Mouse (Mus musculus) embryo, embryonic 10.5 days (tissue): ENCODE results near the gene Lamc1.
A peak's percentile ranks its signal among the peaks of the same experiment; 100 is the strongest.
"Not testable (repeated sequence)": the region's sequence is repeated elsewhere in the genome, so short reads cannot be mapped to it uniquely, and the experiment has no call there.

Experiments
- DNase-seq: peaks from one replicate; pipeline ENCODE4 v3.0.0-alpha.2; 2015; ENCODE audit warnings: low spot score

Gene Lamc1

DNA sequence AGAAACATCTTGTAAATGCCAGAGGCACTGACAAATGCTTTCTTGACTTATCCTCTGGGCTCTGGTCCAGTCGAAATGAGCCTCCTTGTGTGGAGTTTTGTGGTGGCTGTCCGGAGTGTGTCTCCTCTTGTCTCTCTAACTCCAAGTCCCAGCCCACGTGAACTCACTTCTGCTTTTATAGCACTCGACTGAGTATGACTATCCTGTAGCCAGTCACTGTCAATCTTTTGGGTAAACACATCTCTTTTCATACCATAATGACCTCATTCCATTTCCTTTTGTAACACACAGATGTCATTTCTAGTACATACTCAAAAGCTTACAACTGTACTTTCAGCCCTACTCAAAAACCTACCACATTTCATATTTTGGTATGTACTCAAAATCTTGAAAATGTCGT is 33.1 kb downstream of the Lamc1 start:
- not testable (repeated sequence) for DNase-seq

DNA sequence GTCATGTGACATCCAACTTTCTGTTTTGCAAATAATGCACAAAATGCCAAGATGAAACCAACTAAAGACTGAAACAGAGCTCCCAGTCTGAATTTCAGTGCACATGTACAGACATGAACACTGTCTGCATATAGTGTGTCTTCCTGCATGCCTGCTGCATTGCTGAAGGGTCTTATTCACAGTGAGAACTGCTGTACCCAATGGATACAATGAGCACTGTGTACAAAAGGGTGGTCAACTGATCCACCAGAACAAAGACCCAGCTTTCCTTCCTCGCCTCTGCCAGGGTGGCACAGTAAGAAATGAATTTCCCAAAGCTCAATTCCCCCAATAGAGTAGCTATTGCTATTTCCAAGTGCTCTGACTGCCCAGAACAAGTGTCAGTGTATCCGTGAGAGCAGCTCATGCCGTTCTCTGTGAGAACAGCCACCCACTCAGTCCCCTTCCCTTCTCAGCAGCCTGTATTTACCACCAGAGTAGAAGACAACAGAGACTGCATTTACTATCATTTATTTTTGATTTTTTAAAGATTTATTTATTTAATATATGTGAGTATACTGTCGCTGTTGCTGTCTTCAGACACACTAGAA is 34.7 kb downstream of the Lamc1 start:
- not testable (repeated sequence) for DNase-seq

DNA sequence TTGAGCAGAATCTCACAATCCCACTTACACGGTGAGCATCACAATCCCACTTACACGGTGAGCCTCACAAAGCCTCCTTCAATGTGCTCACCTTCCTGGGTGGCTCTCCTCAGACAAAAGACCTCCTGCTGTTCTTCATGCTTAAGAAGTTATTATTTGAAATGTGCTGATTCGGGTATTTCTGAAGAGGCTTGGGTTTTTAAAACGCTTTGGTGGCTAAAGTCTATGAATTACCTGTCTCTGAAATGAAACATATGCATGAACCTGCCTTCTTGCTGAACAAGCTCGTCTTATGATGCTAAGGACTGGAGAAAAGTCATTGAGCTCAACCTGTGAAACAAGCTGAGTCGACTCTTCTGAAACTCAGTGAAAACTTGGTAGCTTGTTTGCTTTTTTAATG is 36.6 kb downstream of the Lamc1 start:
- DNase-seq: no peak

DNA sequence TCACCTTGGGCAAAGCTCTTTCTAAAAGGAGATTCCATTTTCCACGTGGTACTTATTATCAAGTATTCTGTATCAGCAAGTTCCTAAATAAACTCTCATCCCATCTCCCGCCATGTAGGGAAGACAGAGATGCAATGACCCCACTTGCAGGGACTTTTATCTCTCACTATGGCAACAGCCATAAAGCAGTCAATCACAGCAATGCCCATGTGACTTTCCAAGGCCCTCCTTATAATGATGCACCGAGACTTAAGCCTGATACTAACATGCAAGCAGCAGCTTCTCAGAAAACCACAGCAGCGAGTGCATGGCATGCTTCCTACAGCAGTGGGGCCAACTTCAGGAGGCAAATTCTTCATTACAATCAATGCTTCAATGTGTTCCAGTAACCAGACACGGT is 39.7 kb downstream of the Lamc1 start:
- DNase-seq: no peak

DNA sequence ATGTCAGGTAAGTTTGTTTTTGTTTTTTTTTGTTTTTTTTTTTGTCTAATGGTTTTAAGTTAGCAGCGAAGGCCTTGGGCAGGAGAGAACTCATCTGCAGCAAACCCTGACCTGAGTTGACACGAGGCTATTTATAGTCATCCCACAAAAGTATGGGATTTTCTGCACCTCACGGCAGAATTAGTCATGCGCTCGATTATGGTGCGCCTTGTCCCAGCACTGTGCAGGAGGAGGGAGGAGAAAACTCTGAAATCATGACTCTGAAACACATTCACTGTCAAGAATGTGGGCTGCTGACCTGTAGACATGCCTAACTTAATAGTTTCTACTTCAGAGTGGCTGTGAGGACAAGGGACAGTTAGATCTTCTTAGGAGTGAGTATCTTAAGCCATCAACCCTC is 40.4 kb downstream of the Lamc1 start:
- DNase-seq: no peak

DNA sequence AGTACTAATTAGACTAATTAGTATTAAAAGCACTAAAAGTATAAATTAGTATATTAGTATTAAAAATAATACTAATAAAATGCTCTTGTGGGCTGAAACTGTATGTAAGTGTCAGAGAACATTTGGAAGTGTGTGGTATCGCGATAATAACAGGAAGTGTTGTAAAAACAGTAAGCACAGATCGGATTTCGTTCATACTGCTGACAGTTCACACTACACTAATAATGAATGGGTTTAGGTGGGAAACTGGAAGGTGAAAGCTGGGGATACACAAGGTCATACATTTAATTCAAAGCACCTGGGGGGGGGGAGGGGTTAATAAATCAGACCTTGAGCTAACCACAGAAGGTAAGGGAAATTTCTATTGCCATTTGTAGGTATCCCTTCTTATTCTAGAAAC is 41.2 kb downstream of the Lamc1 start:
- DNase-seq: peak; percentile 37

DNA sequence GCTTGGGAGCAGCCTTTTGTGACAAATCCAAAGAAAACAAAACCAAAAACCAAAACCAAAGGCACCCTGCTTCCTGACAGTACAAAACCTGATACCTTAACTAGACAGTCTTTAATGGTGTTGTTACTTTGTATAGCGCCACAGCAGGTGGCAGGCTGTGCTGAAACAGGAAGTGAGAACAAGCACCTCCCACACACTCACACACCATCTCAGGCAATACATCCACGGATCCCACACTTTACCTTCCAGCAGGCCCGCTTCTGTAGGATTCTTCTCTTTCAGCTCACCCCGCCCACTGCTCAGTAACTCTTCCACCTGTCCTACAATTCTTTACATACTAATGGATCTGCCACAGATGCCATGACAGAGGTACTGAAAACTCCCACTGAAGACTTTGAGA is 44.6 kb downstream of the Lamc1 start:
- DNase-seq: no peak

DNA sequence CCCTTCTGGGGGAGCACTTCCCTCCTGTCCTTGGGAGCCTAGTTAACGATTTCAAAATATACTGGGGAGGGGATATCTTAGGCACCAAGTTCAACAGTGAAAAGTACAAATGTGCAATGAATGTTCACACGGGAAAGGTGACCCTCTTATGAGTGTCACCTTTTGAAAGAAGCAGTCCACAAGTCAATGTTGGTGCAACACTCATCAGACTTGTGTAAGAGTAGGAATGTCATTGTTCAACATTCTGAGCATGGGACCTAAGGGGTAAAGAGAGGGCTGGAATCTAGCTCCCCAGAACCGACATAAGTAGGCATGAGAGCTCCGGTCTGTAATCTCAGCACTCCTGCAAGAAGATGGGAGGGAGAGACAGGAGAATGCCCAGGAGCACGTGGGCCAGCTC is 45.1 kb downstream of the Lamc1 start:
- no peak for DNase-seq

DNA sequence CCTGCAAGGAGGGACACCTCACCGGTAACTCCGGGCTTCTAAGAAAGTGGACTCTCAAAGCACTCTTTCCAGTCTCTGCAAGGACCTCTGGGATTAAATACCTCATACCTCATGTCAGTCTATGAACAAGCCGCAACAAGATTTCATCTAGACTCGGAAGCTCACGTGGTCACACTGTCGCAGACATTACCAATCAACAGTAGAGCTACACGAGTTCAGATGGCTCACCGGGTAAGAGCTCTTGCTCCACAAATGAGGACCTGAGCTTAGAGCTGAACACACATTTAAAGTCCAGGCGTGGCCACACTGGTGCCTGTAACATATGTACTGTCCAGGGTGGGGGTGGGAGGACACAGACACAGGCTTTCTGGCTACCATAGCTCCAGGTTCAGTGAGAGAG is 46.4 kb downstream of the Lamc1 start:
- no peak for DNase-seq

DNA sequence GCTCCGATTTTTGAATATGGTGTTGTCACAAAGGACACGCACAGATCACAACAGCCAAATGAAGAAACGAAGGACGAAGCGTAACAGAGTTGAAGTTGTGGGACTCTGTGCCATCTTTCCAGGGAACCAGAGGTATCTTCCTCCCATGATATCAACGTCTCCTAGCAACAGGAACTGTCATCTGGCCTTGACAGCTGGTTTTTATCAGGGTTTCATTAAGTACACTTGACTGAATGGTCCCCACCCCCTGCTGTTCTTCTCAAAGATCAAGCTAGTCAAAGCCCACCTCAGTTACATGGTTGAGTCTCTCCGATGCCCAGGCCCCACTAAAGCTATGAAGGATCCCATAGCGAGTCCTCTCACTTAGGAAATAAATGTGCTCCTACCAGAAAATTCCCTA is 47.4 kb downstream of the Lamc1 start:
- peak; percentile 46 for DNase-seq

DNA sequence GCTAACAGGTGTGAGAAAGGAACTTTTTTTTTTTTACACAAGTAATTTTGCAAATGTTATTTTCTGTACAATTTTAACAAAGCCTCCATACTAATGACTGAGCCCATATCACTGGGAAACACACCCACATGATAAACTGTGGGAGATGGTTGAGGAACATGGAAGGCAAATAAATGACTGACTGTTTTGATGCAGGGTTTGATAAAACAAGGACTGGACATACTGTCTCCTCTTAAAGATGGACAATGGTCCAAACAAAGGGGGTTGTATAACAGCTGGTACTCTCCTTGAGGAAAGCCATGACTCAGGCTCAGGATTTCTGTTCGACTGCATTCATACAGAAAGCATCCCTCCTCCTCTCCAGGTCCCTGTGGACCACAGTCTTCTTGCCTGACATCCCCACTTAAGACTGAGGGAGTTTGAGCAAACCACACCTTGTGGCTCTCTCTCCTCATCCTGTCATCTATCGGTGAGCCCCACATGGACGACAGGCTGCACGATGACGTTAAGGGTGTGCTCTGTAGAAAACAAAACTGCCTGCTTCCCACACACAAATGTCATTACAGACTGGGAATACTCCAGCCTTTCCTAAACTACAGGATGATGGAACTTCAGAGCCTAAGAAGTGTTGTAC is 50.1 kb downstream of the Lamc1 start:
- DNase-seq: no peak

DNA sequence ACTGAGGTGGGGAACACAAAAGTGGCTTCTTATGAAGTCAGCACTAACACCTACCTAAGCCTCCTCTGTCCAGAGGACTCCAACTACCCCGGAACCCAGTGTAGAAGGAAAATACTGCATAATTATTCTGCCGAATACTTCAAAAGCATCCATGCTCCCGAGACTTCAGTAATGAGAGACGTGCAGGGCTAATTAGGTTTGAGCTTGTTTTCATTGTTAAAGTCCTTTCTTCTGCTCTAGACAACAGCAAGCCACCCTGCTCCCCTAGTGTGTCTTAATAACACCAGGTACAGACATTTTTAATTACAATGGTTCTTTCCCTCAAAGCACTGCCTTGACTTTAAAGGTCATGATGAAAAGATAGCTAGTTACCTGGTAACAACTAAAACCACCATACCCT is 51.1 kb downstream of the Lamc1 start:
- no peak for DNase-seq

DNA sequence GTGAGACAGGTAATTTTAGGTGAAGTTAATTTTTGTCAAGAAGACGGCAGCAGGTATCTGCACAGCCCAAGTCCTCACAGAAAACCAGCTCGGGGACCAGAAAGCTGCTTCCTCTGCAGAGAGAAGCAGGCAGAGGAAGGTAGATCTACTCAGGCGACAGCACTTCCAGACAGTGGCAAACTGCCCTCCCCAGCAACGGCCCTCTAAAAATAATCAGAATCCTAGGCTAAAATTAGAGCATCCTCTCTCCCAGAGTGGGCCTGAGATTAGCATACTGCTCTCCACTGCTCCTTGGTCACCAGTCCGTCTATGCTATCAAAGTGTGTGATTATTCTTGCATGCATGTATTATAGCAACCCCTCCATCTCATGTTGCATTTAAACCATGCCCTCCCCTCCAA is 52.2 kb downstream of the Lamc1 start:
- no peak for DNase-seq

DNA sequence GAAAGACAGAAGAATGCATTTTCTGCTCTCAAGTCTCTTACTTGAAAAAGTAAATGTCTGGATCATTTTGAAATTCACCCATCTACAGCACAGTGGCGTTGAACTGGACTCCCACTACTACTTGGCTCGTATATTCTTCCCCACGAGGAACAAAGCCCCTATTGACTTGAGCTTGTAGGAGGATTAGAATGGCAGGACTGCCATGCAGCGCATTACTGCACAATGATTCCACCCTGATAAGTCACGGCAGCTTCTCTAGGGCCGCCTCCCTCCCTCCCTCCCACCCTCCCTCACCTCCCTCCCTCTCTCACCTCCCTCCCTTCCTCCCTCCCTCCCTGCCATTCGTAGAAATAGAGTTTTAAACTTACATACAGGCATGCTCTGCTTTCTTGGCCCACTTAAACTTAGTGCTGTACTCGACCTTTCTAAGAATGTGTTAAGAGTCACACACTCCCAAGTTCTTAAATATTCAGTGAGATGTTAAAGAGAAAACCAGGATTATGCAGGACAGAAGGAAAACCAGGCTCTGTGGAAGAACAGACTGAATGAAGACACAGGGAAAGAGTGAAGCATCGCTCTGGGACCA is 54.5 kb downstream of the Lamc1 start:
- DNase-seq: peak; percentile 35

DNA sequence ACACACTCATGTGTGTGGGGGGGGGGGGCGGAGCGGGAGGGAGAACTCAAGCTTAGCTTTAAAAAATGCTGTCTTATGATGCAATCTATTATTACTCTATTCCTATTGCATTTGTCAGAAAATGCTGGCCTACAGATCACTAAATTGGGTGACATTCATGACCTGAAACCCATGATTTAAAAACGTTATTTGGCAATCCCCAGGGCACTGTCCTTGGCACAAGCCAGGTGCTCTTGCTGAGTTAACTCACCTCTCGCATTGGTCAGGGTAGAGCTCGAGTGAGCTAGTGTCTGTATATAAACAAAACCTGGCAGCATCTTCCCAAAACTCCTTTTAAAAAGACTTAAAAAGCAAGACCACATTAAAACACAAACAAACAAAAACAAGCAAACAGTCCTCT is 57.1 kb downstream of the Lamc1 start:
- DNase-seq: no peak

DNA sequence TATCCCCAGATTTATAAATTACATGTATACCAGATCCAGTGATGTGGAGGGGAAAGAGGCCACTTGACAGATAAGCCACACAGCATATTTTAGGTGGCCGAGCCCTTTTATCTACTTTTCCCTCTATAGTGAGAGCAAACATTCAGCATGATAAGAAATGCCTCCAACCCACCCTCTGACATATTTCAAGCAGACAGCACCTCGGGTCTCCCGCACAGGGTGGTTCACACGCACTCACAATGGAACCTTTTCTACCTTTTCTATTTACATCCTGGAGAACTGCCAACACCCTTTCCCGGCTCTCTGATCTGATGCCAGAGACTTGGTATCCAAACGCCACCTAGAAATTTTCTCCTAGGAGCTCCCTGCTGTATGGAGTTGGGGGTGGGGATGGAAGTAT is 58.0 kb downstream of the Lamc1 start:
- no peak for DNase-seq

DNA sequence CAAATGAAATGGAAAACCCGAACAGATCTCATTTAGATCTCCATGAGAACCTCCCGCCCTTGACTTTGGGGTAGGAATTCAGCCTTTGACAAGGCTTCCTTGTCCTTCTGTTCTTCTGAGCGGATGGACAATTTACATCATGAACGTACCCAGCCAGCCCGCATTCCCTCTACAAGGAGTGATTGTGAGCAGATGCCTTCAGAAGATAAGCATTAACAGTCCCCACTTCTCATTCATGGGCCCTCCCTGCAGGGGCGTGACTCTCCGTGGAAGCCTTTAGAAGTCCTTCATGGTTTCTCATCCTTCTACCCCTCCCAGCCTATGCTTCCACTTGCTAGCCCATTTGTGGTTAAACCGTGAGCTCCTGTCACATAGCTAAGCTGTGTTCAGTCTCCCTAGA is 58.9 kb downstream of the Lamc1 start:
- DNase-seq: no peak

DNA sequence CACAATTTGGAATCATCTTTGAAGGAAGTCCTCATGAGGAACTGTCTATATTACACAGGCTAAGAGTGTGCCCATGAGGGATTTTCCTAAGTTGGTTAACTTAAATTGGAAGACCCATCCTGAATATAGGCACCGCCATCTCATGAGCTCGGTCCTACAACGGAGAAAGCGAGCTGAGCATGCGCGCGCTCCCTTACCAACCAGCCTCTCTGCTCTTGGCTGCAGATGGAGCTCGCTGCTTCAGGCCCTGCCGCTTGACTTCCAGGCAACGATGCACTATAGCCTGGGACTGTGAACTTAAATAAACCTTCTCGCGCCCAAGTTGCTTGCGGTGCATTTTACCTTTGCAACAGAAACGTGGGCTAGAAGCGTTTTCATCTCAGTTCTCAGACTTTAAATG is 61.8 kb downstream of the Lamc1 start:
- no peak for DNase-seq

DNA sequence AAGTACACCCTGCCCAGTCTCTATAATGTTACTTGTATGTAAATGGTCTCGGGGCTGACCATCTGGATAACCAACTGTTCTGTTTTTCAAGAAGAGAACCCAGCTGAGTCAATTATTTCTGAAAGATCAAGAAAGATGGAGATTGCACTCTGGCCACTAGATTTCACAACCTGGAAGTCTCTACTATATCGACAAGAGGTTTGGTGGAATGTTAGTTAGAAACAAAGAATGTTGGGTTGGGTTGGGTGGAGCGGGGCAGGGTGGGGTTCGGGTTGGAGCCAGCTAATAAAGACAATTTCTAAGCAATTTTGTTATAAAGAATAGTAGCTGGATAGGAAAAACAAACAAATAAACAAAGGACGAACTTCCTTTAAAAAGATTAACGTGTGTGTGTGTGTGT is 62.9 kb downstream of the Lamc1 start:
- no peak for DNase-seq

DNA sequence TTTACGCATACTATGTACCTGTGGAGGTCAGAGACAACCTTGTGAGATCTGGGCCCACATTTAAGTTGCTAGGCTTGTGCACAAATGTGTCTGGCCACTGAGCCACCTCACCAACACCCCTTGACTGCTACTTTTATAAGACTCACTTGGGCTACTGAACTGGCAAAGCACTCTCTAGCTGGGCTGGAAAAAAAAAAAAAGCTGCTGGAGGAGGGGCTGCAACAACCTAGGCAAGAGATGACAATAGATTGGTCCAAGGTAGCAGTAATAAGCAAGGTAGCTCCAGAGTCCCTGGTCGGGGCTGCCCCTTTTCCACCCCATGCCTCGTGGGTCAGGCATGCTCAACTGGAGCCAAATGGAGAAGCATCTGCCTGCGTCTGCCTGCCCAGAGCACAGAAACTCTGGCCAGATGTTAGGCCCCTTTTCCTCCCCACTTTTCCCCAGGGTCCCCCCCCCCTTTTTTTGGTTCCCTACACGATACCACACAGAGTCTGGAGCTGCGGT is 63.7 kb downstream of the Lamc1 start:
- DNase-seq: no peak

DNA sequence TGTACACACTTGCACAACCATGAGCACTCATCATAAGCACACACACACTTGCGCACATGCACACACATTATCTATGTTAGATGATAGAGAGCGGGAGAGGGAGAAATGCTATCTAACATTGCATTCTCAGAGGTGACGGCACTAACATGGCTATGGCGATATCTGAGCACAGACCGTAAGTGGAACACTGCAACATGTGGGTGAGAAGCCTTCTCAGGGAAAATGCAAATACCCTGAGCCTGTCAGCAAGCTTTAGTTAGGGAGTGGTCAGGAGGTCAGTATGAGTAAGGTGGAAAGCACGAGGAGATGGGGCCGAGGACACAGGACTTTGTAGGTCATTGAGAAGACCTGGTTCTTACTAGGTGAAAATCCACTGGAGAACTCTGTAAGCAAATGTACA is 64.3 kb downstream of the Lamc1 start:
- no peak for DNase-seq

DNA sequence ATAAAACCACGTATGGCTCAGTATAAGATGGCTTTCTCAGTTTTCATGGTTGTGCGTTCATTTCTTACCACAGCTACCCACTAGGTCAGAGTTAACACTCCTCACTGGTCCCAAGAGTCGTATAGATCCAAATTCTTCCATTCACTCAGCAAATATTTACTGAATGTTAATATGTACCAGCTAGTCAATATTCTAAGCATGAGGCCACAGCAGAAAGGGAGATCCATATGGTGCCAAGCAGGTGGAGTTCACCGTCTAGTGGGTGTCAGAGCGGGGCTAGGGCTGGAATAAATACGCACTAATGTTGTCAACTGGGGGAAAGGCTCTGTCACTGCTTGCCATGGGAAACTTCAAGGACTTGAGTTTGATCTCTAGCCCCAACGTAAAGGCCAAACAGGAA is 64.9 kb downstream of the Lamc1 start:
- no peak for DNase-seq

DNA sequence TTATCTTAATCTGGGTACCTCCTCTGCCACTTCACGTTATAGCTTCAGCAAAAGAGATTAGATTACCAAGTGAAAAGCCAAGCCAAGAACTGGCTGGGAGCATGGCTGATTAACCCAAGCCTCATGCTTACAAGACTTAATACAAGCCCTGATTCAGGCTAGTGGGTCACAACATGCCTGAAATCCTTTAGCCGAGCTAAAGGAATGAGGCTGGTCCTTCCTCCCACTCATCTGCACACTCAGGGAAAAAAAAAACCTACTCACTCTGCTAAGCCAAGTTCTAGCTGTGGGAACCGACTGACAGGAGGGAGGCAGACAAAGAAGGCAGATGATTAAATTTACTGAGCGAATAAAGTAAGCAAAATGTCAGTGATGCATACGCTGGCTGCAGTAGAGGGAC is 65.7 kb downstream of the Lamc1 start:
- no peak for DNase-seq

DNA sequence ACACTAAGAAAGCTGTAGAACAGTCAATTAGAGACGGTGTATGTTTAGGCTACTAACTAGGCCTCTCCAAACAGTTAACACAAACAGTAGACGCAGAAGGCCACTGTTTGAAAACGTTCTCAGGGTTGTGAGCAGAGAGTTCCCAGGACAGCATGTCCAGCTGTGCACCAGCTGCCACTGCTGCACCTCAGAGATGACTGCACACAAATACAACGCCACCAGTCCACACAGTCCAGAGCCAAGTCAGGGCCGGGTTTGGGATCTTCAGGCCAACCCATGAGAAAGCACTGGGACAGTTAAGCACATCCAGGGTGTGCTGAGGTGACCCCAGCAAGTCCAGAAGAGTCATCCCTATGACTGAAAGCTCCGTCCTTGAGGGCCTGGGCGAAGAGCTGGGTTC is 67.0 kb downstream of the Lamc1 start:
- no peak for DNase-seq
